Comparison of ENCODE assay signal across 8 mouse cellular contexts in the genomic region with DNA sequence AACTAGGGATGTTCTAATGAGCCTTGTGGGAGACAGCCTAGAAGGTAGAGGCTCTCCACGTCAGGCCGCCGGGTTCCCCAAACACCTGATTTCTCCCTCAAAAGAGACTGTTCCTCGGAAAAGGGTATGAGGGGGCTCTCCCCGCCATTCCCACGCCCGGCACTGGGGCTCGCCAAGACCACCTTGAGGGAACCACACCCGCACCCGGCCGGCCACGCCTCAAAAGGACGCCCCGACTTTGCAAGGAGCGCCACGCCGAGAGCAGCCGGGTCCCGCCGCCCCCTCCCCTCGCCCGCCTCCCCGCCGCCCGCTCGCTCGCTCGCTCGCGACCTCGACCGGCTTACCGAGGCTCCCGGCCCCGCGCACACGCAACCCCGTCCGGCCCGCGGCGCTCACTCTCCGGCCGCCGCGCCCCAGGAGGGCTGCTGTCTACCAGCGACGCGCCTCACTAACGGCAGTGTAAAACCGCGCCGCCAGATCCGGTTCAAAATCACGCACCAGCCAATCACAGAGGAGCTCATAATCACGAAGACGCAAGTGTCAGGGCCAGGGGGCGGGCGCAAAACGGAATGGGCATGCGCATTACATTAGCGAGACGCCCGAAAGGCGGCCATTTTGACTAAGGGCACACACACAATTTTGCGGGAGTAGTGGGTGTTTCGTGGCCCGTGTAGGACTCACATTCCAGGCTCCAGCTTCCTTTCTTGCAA. TPM values are rescaled to one million over a fixed set of nuclear protein-coding genes. Genes with fewer than 3 reads are reported as not detected.
DNase-seq lines count a peak whose midpoint lies in the region; ATAC-seq and TF ChIP-seq lines count a peak whose summit lies in the region.

A gene (minus strand): TSS at position 494 of the 710 bp plus-strand sequence.

- DNase-seq in 3134 (ENCODE audit: extremely low read depth, insufficient read length, low spot score): peak; percentile 86
- DNase-seq in adrenal gland, postnatal 36 days: peak; percentile 96
- DNase-seq in heart, adult 18-20 months: peak; percentile 97 to 98
- DNase-seq in kidney, adult 2 months: peak; percentile 99
- DNase-seq in spleen, adult 2 months (ENCODE audit: low read depth in 1 of 2, low spot score in 2 of 2): peak; percentile 92 to 96

- ATAC-seq in embryonic facial prominence, embryonic 13.5 days (ENCODE audit: insufficient number of reproducible peaks, insufficient read depth, low FRiP score, low TSS enrichment, low read depth): peak; percentile 91
- peak; percentile 95 for ATAC-seq in limb, embryonic 12.5 days (ENCODE audit: insufficient number of reproducible peaks, insufficient read depth, low FRiP score, low TSS enrichment, low read depth)
- ATAC-seq in midbrain, embryonic 15.5 days (replicated peaks): peak; percentile 93

- peaks cover 39% of the 10 kb centered on the region for H3K27me3 ChIP-seq in embryonic facial prominence, embryonic 13.5 days
- H3K27me3 ChIP-seq in kidney, adult 2 months (replicated peaks; ENCODE audit: control insufficient read depth, insufficient read depth, low read length): no peaks in the 10 kb centered on the region
- H3K27me3 ChIP-seq in limb, embryonic 12.5 days: peaks cover 40% of the 10 kb centered on the region
- 0 out of 2 replicates have a peak, but pooled peaks cover 3% of the 10 kb centered on the region for H3K27me3 ChIP-seq in midbrain, embryonic 15.5 days (replicated peaks)
- peaks cover 5% of the 10 kb centered on the region for H3K27me3 ChIP-seq in spleen, adult 2 months (ENCODE audit: control insufficient read depth, insufficient read depth, low read length)

- H3K9ac ChIP-seq in embryonic facial prominence, embryonic 13.5 days: peak within 1 kb of the TSS; percentile 80
- H3K9ac ChIP-seq in limb, embryonic 12.5 days (replicated peaks): peak within 1 kb of the TSS; percentile 79
- H3K9ac ChIP-seq in midbrain, embryonic 15.5 days: peak within 1 kb of the TSS; percentile 65

- H3K4me2 ChIP-seq in embryonic facial prominence, embryonic 13.5 days: peak within 1 kb of the TSS; percentile 80
- peak within 1 kb of the TSS; percentile 74 for H3K4me2 ChIP-seq in limb, embryonic 12.5 days
- peak within 1 kb of the TSS; percentile 94 for H3K4me2 ChIP-seq in midbrain, embryonic 15.5 days

- no peak for TF ChIP-seq CTCF in kidney, adult 2 months (conservative IDR thresholded peaks at IDR 0.05; ENCODE audit: insufficient read depth, insufficient read length, low read depth, low read length)
- no peak for TF ChIP-seq CTCF in spleen, adult 2 months (IDR thresholded peaks at IDR 0.05; ENCODE audit: extremely low read depth, insufficient read depth, insufficient read length, insufficient replicate concordance)

- no peaks in the 10 kb centered on the region for H3K36me3 ChIP-seq in embryonic facial prominence, embryonic 13.5 days
- no peaks in the 10 kb centered on the region for H3K36me3 ChIP-seq in kidney, adult 2 months (ENCODE audit: control insufficient read depth, insufficient read depth, low read length)
- no peaks in the 10 kb centered on the region for H3K36me3 ChIP-seq in limb, embryonic 12.5 days
- no peaks in the 10 kb centered on the region for H3K36me3 ChIP-seq in midbrain, embryonic 15.5 days (replicated peaks)
- H3K36me3 ChIP-seq in spleen, adult 2 months (ENCODE audit: control insufficient read depth, insufficient read depth, low read length): no peaks in the 10 kb centered on the region

- no peaks in the 10 kb centered on the region for H3K9me3 ChIP-seq in embryonic facial prominence, embryonic 13.5 days
- H3K9me3 ChIP-seq in limb, embryonic 12.5 days: no peaks in the 10 kb centered on the region
- no peaks in the 10 kb centered on the region for H3K9me3 ChIP-seq in midbrain, embryonic 15.5 days

- TF ChIP-seq POLR2A in kidney, adult 2 months (IDR thresholded peaks at IDR 0.05; ENCODE audit: low read depth, low read length): no peak
- no peak for TF ChIP-seq POLR2A in spleen, adult 2 months (IDR thresholded peaks at IDR 0.05; ENCODE audit: low read depth, low read length)

- H3K4me3 ChIP-seq in embryonic facial prominence, embryonic 13.5 days: peak within 1 kb of the TSS; percentile 85
- H3K4me3 ChIP-seq in kidney, adult 2 months (ENCODE audit: insufficient read depth, low read depth, low read length): peak within 1 kb of the TSS; percentile 74
- peak within 1 kb of the TSS; percentile 86 for H3K4me3 ChIP-seq in limb, embryonic 12.5 days (replicated peaks)
- H3K4me3 ChIP-seq in midbrain, embryonic 15.5 days: peak within 1 kb of the TSS; percentile 92
- H3K4me3 ChIP-seq in spleen, adult 2 months (ENCODE audit: extremely low read depth, insufficient read depth, insufficient read length): peak within 1 kb of the TSS; percentile 73

- H3K27ac ChIP-seq in embryonic facial prominence, embryonic 13.5 days: no peak within 1 kb of the TSS; the same call in 1 of the 2 replicates
- no peak within 1 kb of the TSS for H3K27ac ChIP-seq in kidney, adult 2 months (ENCODE audit: insufficient read depth, low read depth, low read length)
- H3K27ac ChIP-seq in limb, embryonic 12.5 days: 0 out of 2 replicates have a peak within 1 kb of the TSS, but pooled peaks have one; percentile 41
- H3K27ac ChIP-seq in midbrain, embryonic 15.5 days: no peak within 1 kb of the TSS
- H3K27ac ChIP-seq in spleen, adult 2 months (ENCODE audit: insufficient read depth, low read length): no peak within 1 kb of the TSS

- WGBS in embryonic facial prominence, embryonic 13.5 days: under 1% methylated on average over 68 of the region's 68 CpGs
- WGBS in kidney, adult 2 months: under 1% methylated on average over 65 of the region's 68 CpGs
- WGBS in limb, embryonic 12.5 days: under 1% methylated on average over 67 of the region's 68 CpGs
- 0% methylated on average over 52 of the region's 68 CpGs for WGBS in midbrain, embryonic 15.5 days
- WGBS in spleen, adult 2 months: under 1% methylated on average over 68 of the region's 68 CpGs

- peaks cover 63% of the 10 kb centered on the region for H3K4me1 ChIP-seq in embryonic facial prominence, embryonic 13.5 days
- no peaks in the 10 kb centered on the region for H3K4me1 ChIP-seq in kidney, adult 2 months (ENCODE audit: control insufficient read depth, insufficient read depth, low read length)
- H3K4me1 ChIP-seq in limb, embryonic 12.5 days (replicated peaks): peaks cover 47% of the 10 kb centered on the region
- peaks cover 62% of the 10 kb centered on the region for H3K4me1 ChIP-seq in midbrain, embryonic 15.5 days
- peaks cover 5% of the 10 kb centered on the region for H3K4me1 ChIP-seq in spleen, adult 2 months (ENCODE audit: control insufficient read depth, insufficient read depth, insufficient read length)

RNA-seq across cellular contexts. Expression of the gene that starts here (rescaled TPM):
- total RNA-seq in adrenal gland, postnatal 36 days (2021): 1 to 10 TPM; 7.6 to 7.7 TPM
- 131 and 132 TPM in 2 replicates for polyA plus RNA-seq in embryonic facial prominence, embryonic 13.5 days (2015; fragmentation: Nextera tagmentation; extraction: Ambion mirVana)
- total RNA-seq in heart, adult 18-20 months (2021): 1 to 10 TPM in 1 of 2 experiments, under 1 TPM in 1; 0.82 to 1.6 TPM
- polyA plus RNA-seq in kidney, adult 2 months (2012; rRNA removed): 2.4 and 2.6 TPM in 2 replicates
- 139 and 143 TPM in 2 replicates for polyA plus RNA-seq in limb, embryonic 12.5 days (2016; fragmentation: Nextera tagmentation; extraction: Ambion mirVana)
- polyA plus RNA-seq in midbrain, embryonic 15.5 days (2015; fragmentation: Nextera tagmentation; extraction: Ambion mirVana): 49.0 and 56.9 TPM in 2 replicates
- polyA plus RNA-seq in spleen, adult 2 months (2012; rRNA removed): 12.7 and 15.7 TPM in 2 replicates
